Mouse (Mus musculus): ENCODE data around the gene Urb1. TPM values are rescaled to one million over a fixed set of nuclear protein-coding genes. Genes with fewer than 3 reads are reported as not detected.

Urb1 gene
- polyA plus RNA-seq, 1 experiment from 2014 or later: 7.5 TPM

DNA sequence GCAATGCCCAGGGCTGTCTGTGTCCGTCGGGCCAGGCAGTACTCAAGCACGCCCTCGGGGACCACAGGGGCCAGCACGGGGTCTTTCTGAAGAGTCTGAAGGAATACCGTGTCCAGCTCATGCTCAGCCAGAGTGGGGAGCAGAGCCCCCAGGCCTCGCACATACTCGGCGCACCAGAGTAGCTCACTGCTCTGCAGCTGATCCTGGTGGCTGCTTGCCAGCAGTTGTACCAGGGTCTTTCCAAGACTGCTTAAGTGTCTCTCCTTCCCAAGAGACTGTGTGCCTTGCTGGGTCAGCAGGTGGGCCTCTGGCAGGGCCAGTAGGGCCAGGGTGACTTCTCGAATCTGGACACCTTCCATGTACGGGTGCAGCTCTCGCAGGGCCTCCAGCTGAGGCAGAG lies 36.0 kb downstream of the Urb1 start:
- Histone ChIP-seq H3K9me3 (replicated peaks; ENCODE audit: control insufficient read depth, low read length, poor library complexity, severe bottlenecking) (no peaks in the 10 kb centered on the region), H3K27me3 (ENCODE audit: control insufficient read depth, insufficient read depth, low read depth, low read length) (no peaks in the 10 kb centered on the region), H3K9ac (ENCODE audit: low read depth, low read length) (no peak overlapping the region), H3K4me2 (ENCODE audit: low read length) (no peak overlapping the region), H3K36me3 (ENCODE audit: control insufficient read depth, insufficient read depth, low read length) (peaks cover 39% of the 10 kb centered on the region), H3K4me1 (ENCODE audit: control insufficient read depth, insufficient read depth, low read length) (no peaks in the 10 kb centered on the region), H3K27ac (ENCODE audit: low read length) (no peak overlapping the region), H3K4me3 (ENCODE audit: low read depth, low read length) (no peak overlapping the region)
- 99% methylated on average over 12 of the region's 12 CpGs for WGBS
- ATAC-seq: no peak

- ATAC-seq: no peak
- no peaks in the 10 kb centered on the region for H3K9me3 ChIP-seq (replicated peaks; ENCODE audit: control insufficient read depth, low read length, poor library complexity, severe bottlenecking)
- H3K27me3 ChIP-seq (ENCODE audit: control insufficient read depth, insufficient read depth, low read depth, low read length): no peaks in the 10 kb centered on the region
- 96% methylated on average over 15 of the region's 15 CpGs for WGBS
- no peak overlapping the region for H3K9ac ChIP-seq (ENCODE audit: low read depth, low read length)
- H3K4me3 ChIP-seq (ENCODE audit: low read depth, low read length): no peak overlapping the region
- no peak overlapping the region for H3K27ac ChIP-seq (ENCODE audit: low read length)
- no peak overlapping the region for H3K4me2 ChIP-seq (ENCODE audit: low read length)
- H3K4me1 ChIP-seq (ENCODE audit: control insufficient read depth, insufficient read depth, low read length): no peaks in the 10 kb centered on the region
- peaks cover 45% of the 10 kb centered on the region for H3K36me3 ChIP-seq (ENCODE audit: control insufficient read depth, insufficient read depth, low read length)
Observed at GRCm38 (mm10) chr16:90766919-90767454, 43.2 kb downstream of the Urb1 start.

DNA sequence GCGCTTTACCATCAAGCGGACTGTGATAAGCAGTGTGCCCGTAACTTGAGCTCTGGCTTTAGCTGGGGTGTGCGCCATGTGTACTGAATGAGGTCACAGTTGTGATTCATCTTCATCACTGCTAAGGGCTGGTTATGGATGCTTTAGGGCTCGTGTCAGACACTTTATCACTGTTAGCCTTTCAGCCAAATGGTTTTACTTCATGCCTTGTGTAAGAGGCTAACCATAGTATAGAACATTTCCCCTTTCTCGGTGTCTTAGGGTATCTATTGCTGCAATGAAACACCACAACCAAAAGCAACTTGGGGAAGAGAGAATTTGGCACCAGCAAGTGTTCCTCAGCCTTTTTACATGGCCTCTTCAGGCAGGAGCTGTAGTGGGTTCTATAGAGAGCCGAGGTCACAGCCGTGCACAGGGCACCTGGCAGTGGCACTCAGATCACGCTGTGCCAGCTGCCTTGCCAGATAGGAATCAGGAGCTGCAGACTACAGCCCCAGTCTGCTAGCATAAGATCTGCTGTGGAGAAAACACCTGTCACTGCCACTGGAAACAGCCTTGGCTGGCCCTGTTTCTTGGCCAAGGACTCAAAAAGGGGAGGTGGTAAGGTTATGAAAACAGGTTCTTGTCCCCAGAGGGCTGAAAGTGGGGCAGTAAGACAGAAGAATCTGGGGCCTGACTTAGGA lies 44.9 kb downstream of the Urb1 start:
- WGBS: 94% methylated on average over 9 of the region's 9 CpGs
- Histone ChIP-seq H3K36me3 (ENCODE audit: control insufficient read depth, insufficient read depth, low read length) (peaks cover 45% of the 10 kb centered on the region), H3K27me3 (ENCODE audit: control insufficient read depth, insufficient read depth, low read depth, low read length) (no peaks in the 10 kb centered on the region), H3K9ac (ENCODE audit: low read depth, low read length) (no peak overlapping the region), H3K9me3 (replicated peaks; ENCODE audit: control insufficient read depth, low read length, poor library complexity, severe bottlenecking) (no peaks in the 10 kb centered on the region), H3K4me3 (ENCODE audit: low read depth, low read length) (no peak overlapping the region), H3K27ac (ENCODE audit: low read length) (no peak overlapping the region), H3K4me2 (ENCODE audit: low read length) (no peak overlapping the region), H3K4me1 (ENCODE audit: control insufficient read depth, insufficient read depth, low read length) (no peaks in the 10 kb centered on the region)
- ATAC-seq: no peak

- H3K9ac ChIP-seq (ENCODE audit: low read depth, low read length): no peak overlapping the region
- no peak for ATAC-seq
- H3K4me2 ChIP-seq (ENCODE audit: low read length): no peak overlapping the region
- no peaks in the 10 kb centered on the region for H3K9me3 ChIP-seq (replicated peaks; ENCODE audit: control insufficient read depth, low read length, poor library complexity, severe bottlenecking)
- no peak overlapping the region for H3K27ac ChIP-seq (ENCODE audit: low read length)
- H3K36me3 ChIP-seq (ENCODE audit: control insufficient read depth, insufficient read depth, low read length): peaks cover 16% of the 10 kb centered on the region
- H3K4me1 ChIP-seq (ENCODE audit: control insufficient read depth, insufficient read depth, low read length): no peaks in the 10 kb centered on the region
- no peak overlapping the region for H3K4me3 ChIP-seq (ENCODE audit: low read depth, low read length)
- H3K27me3 ChIP-seq (ENCODE audit: control insufficient read depth, insufficient read depth, low read depth, low read length): no peaks in the 10 kb centered on the region
- 88% methylated on average over 4 of the region's 4 CpGs for WGBS
Observed at GRCm38 (mm10) chr16:90760515-90760914, 49.7 kb downstream of the Urb1 start.

- no peaks in the 10 kb centered on the region for H3K27me3 ChIP-seq (ENCODE audit: control insufficient read depth, insufficient read depth, low read depth, low read length)
- no peak overlapping the region for H3K9ac ChIP-seq (ENCODE audit: low read depth, low read length)
- ATAC-seq: no peak
- H3K36me3 ChIP-seq (ENCODE audit: control insufficient read depth, insufficient read depth, low read length): peaks cover 22% of the 10 kb centered on the region
- H3K4me2 ChIP-seq (ENCODE audit: low read length): no peak overlapping the region
- no peaks in the 10 kb centered on the region for H3K4me1 ChIP-seq (ENCODE audit: control insufficient read depth, insufficient read depth, low read length)
- 48% methylated on average over 3 of the region's 3 CpGs for WGBS
- no peak overlapping the region for H3K4me3 ChIP-seq (ENCODE audit: low read depth, low read length)
- H3K9me3 ChIP-seq (replicated peaks; ENCODE audit: control insufficient read depth, low read length, poor library complexity, severe bottlenecking): no peaks in the 10 kb centered on the region
- H3K27ac ChIP-seq (ENCODE audit: low read length): no peak overlapping the region
Observed at GRCm38 (mm10) chr16:90759335-90759734, 50.9 kb downstream of the Urb1 start.

GRCm38 (mm10) chr16:90753386-90753941 lies 56.7 kb downstream of the Urb1 start:
- ATAC-seq: no peak
- H3K36me3 ChIP-seq (ENCODE audit: control insufficient read depth, insufficient read depth, low read length): peaks cover 28% of the 10 kb centered on the region

DNA sequence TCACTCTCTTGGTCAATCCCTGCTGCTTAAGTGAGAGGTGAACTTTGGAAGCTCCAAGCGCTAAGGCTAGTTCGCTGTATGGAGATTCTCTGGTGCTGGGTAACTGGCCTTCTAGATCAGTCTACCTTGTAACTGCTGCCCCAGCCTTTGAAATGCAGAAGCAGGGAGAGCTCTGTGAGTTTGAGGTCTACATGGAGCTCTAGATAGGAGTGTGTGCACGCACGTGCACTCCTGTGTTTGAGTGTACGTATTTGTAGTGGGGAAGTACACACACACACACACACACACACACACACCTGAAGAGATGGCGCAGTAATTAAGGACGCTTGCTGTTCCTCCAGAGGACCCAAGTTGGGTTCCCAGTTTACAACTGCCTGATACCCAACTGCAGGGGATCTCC lies 62.0 kb downstream of the Urb1 start:
- Histone ChIP-seq H3K9me3 (replicated peaks; ENCODE audit: control insufficient read depth, low read length, poor library complexity, severe bottlenecking) (no peaks in the 10 kb centered on the region), H3K4me3 (ENCODE audit: low read depth, low read length) (no peak overlapping the region), H3K27ac (ENCODE audit: low read length) (no peak overlapping the region), H3K27me3 (ENCODE audit: control insufficient read depth, insufficient read depth, low read depth, low read length) (no peaks in the 10 kb centered on the region), H3K36me3 (ENCODE audit: control insufficient read depth, insufficient read depth, low read length) (peaks cover 10% of the 10 kb centered on the region), H3K4me2 (ENCODE audit: low read length) (no peak overlapping the region), H3K4me1 (ENCODE audit: control insufficient read depth, insufficient read depth, low read length) (no peaks in the 10 kb centered on the region), H3K9ac (ENCODE audit: low read depth, low read length) (no peak overlapping the region)
- no peak for ATAC-seq
- WGBS: 97% methylated on average over 7 of the region's 7 CpGs

More at GRCm38 (mm10) chr16:90753386-90753941, 56.7 kb downstream of the Urb1 start:
- Histone ChIP-seq H3K4me2 (ENCODE audit: low read length) (no peak overlapping the region), H3K9ac (ENCODE audit: low read depth, low read length) (no peak overlapping the region), H3K4me3 (ENCODE audit: low read depth, low read length) (no peak overlapping the region), H3K27ac (ENCODE audit: low read length) (no peak overlapping the region), H3K9me3 (replicated peaks; ENCODE audit: control insufficient read depth, low read length, poor library complexity, severe bottlenecking) (no peaks in the 10 kb centered on the region), H3K27me3 (ENCODE audit: control insufficient read depth, insufficient read depth, low read depth, low read length) (no peaks in the 10 kb centered on the region), H3K4me1 (ENCODE audit: control insufficient read depth, insufficient read depth, low read length) (no peaks in the 10 kb centered on the region)
- WGBS: 94% methylated on average over 13 of the region's 13 CpGs

GRCm38 (mm10) chr16:90747143-90747542 lies 63.1 kb downstream of the Urb1 start:
- Histone ChIP-seq H3K9me3 (replicated peaks; ENCODE audit: control insufficient read depth, low read length, poor library complexity, severe bottlenecking) (no peaks in the 10 kb centered on the region), H3K36me3 (ENCODE audit: control insufficient read depth, insufficient read depth, low read length) (peaks cover 7% of the 10 kb centered on the region; the same call in 1 of the 2 replicates), H3K4me2 (ENCODE audit: low read length) (no peak overlapping the region), H3K9ac (ENCODE audit: low read depth, low read length) (no peak overlapping the region), H3K27me3 (ENCODE audit: control insufficient read depth, insufficient read depth, low read depth, low read length) (no peaks in the 10 kb centered on the region), H3K27ac (ENCODE audit: low read length) (no peak overlapping the region), H3K4me1 (ENCODE audit: control insufficient read depth, insufficient read depth, low read length) (no peaks in the 10 kb centered on the region), H3K4me3 (ENCODE audit: low read depth, low read length) (no peak overlapping the region)
- 86% methylated on average over 6 of the region's 6 CpGs for WGBS
- ATAC-seq: no peak

Data from midbrain, embryonic 16.5 days (tissue).